Mouse (Mus musculus) testis, adult 2 months (tissue): ENCODE results near the gene Dnaja3.

ENCODE experiments used
- CTCF ChIP-seq: fragments of 200-500 bp; IDR thresholded peaks from 2 replicates; pipeline ENCODE4 v1.5.1; 2012; ENCODE audit warnings: low read depth, mild to moderate bottlenecking, inconsistent platforms, low read length, moderate library complexity; ENCODE audit not compliant: control insufficient read depth, insufficient read depth, insufficient replicate concordance
- POLR2A ChIP-seq: fragments of 200-500 bp; IDR thresholded peaks from 2 replicates; pipeline ENCODE4 v1.6.1; 2012; ENCODE audit warnings: low read depth, mild to moderate bottlenecking, inconsistent platforms, low read length, moderate library complexity; ENCODE audit not compliant: control insufficient read depth

GRCm38 (mm10) chr16:4634681-4635080, 5.1 kb upstream of the Dnaja3 start:
- TF ChIP-seq CTCF (no peak), POLR2A (no peak)
